Mouse (Mus musculus): ENCODE results near the gene Psmd13.

The Psmd13 gene

GRCm38 (mm10) chr7:140881696-140882468 lies at the start of gene Psmd13, which contains the start of gene Sirt3:
TSS of gene Psmd13 (plus strand) at chr7:140881968.
TSS of gene Sirt3 (minus strand) at chr7:140882309.
- peak; percentile 95 for DNase-seq

- no peak for DNase-seq
These were observed 48.4 kb upstream of the Psmd13 start for GRCm38 (mm10) chr7:140833341-140833740.

- no peak for DNase-seq
These were observed 46.6 kb upstream of the Psmd13 start, which contains the start of gene Urah for GRCm38 (mm10) chr7:140834968-140835757. TSS of gene Urah (plus strand) at chr7:140835018.

DNA sequence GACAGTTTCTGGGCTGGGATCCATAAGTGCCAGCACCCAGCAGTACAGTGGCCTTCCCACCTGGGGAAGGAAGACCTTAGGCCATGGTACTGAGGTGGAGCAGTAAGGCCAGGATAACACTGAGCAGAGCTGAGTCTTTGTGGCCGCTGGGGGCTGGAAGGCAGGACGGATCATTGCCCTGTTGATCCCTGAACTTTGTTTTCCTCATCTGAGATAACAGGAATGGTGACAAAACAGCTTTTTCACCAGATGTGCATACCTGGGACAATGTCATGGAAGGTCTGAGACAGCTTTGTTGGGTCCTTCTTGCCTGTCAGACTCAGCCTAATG lies 46.0 kb upstream of the Psmd13 start:
- no peak for DNase-seq

DNA sequence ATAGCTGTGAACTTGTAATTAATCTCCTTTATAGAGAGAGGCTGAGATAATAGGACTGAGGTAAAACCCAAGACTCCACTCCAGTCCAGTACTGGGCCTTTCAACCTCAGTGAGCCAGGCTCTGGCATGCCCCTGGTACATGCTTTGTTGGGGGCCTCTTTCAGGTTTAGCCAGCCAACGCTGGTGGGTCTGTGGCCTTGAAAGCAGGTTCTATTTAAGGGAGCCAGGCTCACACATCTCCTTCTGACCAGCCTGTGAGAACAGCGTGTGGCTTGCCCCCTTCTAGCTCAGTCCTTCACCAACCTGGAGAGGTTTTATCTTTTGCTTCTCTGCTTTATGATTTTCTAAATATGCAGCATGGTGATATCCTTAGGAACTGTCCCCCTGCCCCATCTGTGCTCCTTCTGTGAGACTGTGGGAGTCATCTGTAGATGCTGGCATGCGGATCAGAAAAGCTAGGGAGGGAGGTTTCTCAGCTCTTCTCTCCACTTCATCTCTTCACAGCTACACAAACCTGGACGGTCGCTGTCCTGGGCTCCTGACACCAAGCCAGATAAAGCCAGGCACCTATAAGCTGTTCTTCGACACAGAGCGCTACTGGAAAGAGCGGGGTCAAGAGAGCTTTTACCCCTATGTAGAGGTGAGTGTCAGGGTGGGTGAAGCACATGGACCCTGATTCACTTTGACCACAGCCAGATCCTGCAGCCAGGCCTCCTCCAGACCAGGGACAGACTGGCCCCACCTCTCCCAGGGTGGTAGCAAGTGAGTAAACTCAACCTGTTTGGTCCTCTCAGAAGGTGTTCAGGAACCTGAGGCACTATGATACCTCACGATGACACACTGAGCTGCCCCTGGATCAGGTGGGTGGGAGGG lies 45.3 kb upstream of the Psmd13 start:
- DNase-seq: peak; percentile 82

DNA sequence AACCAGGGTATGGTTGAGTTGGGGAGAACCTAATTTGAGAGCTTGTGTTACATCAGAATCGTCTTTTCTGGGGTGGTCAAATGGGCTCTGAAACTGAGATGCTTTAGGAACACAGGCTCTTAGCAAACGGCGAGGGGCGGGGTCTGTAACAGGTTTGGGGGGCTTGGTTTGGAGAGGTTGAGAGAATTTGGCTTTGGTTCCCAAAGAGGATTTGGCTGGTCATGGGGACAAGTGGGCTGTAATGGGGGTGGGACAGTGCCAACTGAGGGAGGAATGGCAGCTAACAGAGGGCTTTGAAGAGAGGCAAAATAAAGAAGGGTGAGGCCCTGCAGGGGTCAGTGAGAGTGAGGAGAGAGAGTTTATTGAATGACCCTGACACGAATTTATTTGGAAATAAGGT lies 42.2 kb upstream of the Psmd13 start:
- no peak for DNase-seq

- peak; percentile 52 for DNase-seq
These were observed 40.7 kb upstream of the Psmd13 start for GRCm38 (mm10) chr7:140840750-140841735.

DNA sequence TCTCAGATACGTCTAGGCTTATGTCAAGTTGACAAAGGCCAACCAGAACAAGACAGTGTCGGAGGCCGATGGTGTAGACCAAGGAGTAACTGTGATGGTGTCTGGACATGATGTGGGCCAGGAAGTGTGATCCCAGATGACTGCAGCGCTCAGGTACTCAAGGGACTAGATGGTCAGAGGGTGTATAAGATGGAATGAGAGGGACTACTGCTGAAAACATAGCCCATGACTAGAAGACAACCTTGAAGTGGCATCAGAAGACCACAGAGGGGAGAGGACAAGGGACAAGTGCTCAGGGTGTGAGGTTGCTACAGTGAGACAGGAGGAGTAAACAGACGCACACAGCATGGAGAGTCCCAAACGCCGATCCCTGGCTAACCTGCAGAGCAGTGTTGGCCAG lies 38.0 kb upstream of the Psmd13 start:
- DNase-seq: no peak

GRCm38 (mm10) chr7:140844905-140845665 lies 36.7 kb upstream of the Psmd13 start, which contains the start of gene Scgb1c1:
TSS of gene Scgb1c1 (plus strand) at chr7:140845547.
- DNase-seq: peak; percentile 75

- DNase-seq: no peak
These were observed 36.1 kb upstream of the Psmd13 start for GRCm38 (mm10) chr7:140845683-140846082.

GRCm38 (mm10) chr7:140846676-140847075 lies 35.1 kb upstream of the Psmd13 start:
- no peak for DNase-seq

- DNase-seq: no peak
These were observed 33.8 kb upstream of the Psmd13 start, which contains the start of gene Odf3 for GRCm38 (mm10) chr7:140847755-140848580. TSS of gene Odf3 (plus strand) at chr7:140847805.

- no peak for DNase-seq
These were observed 33.2 kb upstream of the Psmd13 start for GRCm38 (mm10) chr7:140848591-140848990.

- no peak for DNase-seq
These were observed 29.9 kb upstream of the Psmd13 start for GRCm38 (mm10) chr7:140851916-140852315.

DNA sequence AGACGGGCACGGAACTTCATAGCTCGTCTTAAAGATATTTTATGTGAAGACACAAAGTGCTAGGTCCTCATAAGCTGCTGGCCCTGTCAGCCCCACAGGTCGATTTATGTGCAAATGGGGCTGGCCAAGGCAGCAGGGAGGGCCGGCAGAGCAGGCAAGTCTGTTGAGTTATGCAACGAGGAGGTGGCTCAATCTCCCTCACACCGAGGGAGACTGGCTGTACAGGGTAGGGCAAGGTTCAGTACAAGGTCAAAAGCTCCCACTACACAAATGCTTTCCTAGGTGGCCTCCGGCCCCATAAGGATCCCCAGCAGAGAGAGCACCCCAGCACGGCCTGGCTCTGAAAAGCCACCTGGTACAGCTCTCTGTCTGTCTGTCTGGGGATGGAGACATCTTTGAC lies 28.4 kb upstream of the Psmd13 start:
- DNase-seq: no peak

- DNase-seq: no peak
These were observed 27.3 kb upstream of the Psmd13 start for GRCm38 (mm10) chr7:140854483-140854882.

DNA sequence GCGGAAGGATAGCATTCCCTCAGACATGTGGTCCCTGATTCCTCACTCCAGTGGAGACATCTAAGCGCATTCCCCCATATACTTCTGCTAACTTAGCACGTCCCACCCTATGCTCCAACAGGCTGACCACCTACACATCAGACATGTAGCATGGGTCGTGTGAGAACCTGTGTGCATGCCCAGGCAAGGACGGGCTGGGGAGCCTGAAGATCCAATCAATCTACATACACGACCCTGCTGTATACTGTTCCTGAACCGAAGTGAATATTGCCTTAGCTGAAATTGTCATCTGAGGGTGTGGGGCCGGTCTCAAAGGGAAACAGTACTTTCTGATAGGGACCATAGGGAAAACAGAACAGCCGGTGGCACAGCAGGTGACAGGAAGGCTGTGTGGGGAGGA lies 26.6 kb upstream of the Psmd13 start:
- DNase-seq: no peak

GRCm38 (mm10) chr7:140855860-140856784 lies 25.6 kb upstream of the Psmd13 start, which contains the start of gene Gm45785:
TSS of gene Gm45785 (minus strand) at chr7:140856331.
- peak; percentile 93 for DNase-seq
